Mouse (Mus musculus): ENCODE results near the gene Cryab.

Cryab gene

GRCm38 (mm10) chr9:50742744-50743143 is 8.4 kb upstream of the Cryab start:
- no peak for DNase-seq (ENCODE audit: low spot score in 2 of 2)

DNA sequence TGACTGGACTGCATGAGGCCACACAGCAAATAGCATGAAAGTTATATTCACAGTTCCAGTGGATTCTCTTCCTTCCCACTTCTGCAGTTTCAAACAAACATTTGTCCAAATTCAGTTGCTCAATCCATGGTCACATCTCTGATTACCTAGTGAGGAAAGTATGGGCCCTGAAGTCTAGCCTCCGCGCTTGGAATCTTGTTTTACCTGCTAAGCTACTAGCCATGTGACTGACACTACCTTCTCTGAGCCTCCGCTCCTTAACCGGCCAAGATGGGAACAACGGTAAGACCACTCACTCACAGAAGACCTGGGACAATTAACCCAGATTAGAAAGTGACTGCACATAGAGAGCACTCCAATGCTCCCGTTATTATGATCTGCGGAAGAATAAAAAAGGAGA is 5.3 kb upstream of the Cryab start:
- DNase-seq (ENCODE audit: low spot score in 2 of 2), result no peak

DNA sequence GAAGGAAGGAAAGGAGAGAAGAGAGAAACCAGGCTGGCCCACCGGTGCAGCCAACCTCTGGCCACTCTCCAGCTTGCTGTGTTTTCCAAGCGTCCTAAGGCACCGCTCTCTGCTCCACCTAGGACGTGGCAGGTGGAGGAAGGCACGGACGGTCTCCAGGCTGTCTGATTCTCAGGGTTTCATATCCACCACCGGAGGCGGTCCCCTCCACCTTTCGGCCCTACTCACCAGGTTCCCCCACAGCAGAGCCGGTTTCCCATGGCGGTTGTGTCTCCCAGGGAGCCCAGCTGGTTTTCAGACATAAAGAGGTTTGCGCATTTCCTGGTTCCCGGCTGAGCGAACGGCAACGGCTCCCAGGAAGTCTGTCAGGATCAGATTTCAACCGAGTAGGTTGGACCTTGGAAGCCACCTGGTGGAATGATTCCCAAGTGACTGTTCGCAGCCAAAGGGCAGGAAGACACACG is 4.9 kb upstream of the Cryab start, which contains the start of gene 2310030G06Rik:
Gene 2310030G06Rik (minus strand): TSS at position 323 of the 464 bp plus-strand sequence.
- DNase-seq (ENCODE audit: low spot score in 2 of 2), result no peak

- DNase-seq (ENCODE audit: low spot score in 2 of 2), result no peak
Observed at GRCm38 (mm10) chr9:50750706-50751105, 419 bp upstream of the Cryab start.

DNA sequence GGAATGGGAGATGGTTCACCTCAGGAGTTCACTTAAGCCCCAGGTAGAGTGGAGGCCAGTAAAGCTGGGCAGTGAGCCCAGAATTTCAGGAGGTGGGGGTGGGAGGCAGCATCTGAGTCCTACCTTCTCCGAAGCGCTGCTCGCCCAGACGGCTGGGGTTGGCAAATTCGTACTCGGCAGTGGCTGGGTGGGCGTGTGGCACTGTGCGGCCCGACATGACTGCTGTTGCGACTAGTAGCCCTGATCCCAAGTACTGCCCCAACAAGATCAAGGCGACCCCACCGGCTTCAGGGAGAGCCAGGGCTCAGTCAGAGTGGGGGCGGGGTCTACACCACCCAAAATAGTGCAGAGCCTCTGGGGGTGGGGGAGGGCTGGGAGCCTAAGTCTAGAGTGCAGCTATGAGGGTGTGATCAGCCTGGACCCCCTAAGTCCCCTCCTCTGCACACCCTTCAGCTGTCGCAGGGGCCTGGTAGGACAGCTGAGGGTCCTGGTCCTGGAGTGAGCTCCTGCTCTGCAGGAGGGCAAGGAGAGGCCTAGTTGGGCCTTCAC is 1.0 kb downstream of the Cryab start, which contains the start of gene Hspb2:
Gene Hspb2 (minus strand): TSS at position 301 of the 549 bp plus-strand sequence.
- no peak for DNase-seq (ENCODE audit: low spot score in 2 of 2)

GRCm38 (mm10) chr9:50752784-50753615 is 1.9 kb downstream of the Cryab start:
- no peak for DNase-seq (ENCODE audit: low spot score in 2 of 2)

DNA sequence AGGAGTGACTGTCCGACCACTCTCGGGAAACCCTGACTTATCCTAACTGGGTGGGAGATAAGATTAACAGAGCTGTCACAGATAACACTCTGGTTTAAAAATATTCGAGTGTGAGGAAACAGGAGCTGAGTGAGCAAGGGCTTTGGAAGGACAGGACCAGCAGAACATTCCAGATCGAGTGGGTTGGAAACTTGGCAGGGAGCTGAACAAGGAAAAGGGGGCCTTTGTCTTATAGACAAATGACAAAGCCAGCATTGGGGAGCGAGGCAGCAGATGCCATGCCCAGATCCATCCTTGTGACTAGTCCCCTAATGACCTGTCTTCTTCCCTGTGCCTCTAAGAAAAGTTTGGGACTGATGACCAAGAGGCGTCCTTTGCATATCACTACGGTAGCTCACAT is 2.8 kb downstream of the Cryab start:
- DNase-seq (ENCODE audit: low spot score in 2 of 2), result no peak

DNA sequence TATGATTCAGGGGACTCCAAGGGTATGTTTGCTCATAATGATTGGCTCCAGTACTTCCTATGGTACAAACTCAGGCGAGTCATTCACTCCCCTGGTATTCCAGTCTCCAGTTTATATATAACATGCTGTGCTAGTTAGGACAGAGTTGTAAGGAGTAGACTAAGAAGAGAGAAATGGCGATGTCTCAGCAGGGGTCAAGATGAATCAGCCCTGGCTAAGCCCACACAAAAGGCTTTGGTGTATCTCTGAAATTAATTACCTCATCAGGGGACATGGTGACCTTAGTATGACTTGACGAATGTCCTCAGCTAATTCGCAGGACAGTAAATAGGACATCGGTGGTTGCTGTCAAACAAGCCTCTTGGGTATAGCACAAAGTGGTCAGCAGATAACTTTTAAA is 5.6 kb downstream of the Cryab start:
- DNase-seq (ENCODE audit: low spot score in 2 of 2), result no peak

- no peak for DNase-seq (ENCODE audit: low spot score in 2 of 2)
Observed at GRCm38 (mm10) chr9:50761520-50762243, 10.6 kb downstream of the Cryab start.

DNA sequence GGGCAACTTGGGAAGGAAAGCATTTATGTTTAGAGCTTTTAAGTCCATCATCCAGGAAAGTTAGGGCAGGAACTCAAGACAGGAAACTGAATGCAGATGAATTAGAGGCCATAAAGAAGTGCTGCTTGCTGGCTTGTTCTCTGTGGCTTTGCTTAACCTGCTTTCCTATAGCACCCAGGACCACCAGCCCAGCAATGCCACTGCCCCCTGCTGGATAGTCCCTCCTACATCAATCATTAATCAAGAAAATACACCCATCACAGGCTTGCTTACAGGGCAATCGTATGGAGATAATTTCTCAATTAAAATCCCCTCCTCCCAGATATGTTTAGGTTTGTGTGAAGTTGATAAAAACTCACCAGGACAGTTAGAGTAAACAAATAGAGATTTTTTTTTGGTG is 12.2 kb downstream of the Cryab start:
- no peak for DNase-seq (ENCODE audit: low spot score in 2 of 2)

DNA sequence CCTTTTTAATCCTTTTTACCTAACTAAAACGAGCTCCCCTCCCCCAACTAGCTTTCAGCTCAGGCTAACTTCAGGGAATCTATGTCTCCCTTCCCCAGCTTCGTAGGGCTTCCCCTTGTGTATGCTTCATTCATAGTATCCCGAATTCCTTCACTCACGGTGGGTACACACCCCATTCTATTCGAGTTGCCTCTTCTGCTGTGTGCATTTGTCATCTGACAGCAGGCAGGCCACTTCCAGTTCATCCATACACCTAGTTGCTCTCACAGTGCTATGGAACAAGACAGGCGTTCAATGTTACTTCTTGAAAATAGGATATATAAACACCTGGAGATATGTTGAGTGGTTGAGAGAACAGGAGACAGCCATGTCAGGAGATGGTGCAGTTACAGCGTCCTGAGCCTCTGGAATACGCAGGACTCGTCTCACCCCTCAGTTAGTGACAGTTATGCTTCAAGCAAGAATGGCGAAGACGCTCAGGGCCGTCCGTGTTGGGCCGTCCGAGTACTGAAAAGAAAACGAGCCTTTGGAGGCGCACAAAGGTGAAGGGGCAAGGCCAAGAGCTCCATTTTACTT is 16.5 kb downstream of the Cryab start:
- DNase-seq (ENCODE audit: low spot score in 2 of 2), result no peak

DNA sequence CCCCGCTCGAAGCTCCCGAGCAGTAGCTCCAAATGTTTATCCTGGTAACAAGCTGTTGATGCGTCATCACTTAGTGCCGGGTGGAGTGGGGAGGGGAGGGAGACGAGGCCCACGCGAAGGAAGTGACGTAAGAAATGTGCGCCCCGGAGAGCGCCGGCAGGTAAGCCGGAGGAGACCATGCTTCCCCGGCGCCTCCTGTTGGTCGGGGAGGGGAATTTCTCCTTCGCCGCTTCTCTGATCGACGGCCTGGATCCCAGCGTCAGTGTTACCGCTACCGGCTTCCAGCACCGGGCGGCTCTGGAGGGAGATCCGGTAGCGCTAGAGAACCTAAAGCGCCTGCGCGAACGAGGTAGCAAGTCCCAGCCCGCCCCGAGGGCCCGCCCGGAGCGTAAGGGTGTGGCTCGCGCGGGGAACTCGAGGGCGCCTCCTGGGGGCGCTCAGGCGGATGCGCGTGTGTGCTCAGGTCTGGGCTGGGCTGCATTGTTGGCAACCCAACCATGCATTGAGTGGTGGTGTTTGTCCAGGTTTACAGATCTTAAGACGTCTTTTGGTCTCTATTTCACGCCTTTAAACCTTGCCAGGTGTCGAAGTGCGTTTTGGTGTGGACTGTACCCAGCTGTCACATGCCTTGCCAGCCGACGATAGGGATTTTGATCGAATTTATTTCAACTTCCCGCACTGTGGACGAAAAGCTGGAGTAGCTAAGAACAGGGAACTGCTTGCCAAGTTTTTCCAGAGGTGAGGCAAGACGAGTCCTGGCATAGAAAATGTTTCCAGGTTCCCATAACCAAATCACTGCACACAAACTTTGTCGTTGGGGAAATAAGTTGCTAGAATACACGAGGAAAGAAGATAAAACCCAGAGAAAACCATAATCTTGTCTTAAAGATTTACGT is 17.2 kb downstream of the Cryab start, which contains the start of gene Fdxacb1:
Gene Fdxacb1 (plus strand): TSS at position 130 of the 896 bp plus-strand sequence.
- peak; percentile 93 to 97 for DNase-seq (ENCODE audit: low spot score in 2 of 2)

GRCm38 (mm10) chr9:50770011-50770410 is 18.9 kb downstream of the Cryab start:
- no peak for DNase-seq (ENCODE audit: low spot score in 2 of 2)

GRCm38 (mm10) chr9:50774026-50774462 is 22.9 kb downstream of the Cryab start:
- no peak for DNase-seq (ENCODE audit: low spot score in 2 of 2)

DNA sequence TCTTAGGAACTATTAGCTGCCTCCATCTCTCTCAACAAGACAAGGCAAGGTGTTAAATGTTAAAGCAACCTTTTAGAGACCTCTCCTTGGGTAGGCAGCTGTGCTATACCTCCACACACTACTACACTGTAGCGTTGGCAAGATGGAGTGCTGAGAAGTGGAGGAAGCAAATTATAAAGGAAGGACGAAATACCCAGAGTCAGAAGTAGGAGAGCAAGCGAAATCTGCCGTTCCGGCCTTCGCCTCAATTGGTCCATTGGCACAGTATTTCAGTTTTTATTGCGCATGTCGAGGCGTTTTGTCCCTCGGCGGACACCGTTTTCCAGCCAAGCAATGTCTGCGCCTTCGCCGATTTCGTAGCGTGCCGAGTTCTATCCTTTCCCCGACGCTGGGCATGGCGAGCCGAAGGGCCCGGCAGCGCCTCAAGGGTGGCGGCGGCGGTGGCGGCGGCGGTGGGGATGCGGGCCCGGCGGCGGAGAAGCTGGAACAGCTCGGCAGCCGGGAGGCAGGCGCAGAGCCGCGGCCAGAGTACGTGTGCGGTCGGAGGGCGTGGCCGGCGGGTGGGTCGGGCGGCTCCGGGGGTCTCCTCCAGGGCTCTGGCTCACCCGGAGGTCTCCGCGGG is 24.0 kb downstream of the Cryab start, which contains the start of the genes Alg9 and 1110032A03Rik:
Gene Alg9 (plus strand): TSS at position 29 of the 622 bp plus-strand sequence.
Gene 1110032A03Rik (minus strand): TSS at position 530 of the 622 bp plus-strand sequence.
- peak; percentile 85 to 86 for DNase-seq (ENCODE audit: low spot score in 2 of 2)

DNA sequence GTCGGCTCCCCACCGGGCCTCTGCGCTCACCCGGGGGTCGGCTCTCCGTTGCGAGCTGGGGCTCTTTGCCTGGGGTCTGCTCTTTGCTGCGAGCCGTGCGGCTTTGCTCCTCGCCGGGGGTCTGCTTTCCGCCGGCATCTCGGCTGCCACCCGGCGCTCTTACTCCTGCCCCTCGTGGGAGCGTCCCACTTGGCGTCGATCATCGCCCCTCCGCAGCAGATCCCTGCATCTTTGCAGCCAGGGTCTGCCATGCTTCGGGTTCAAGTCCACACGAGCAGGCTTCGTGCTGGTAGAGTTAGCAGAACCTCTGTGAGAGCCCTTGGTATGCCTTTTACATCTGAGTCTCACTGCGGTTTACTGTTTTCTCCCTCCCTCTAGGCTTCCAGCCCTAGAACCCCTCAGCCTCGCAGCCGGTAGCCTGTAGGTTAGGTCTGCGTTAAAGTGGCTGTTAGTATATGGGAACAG is 24.6 kb downstream of the Cryab start:
- DNase-seq (ENCODE audit: low spot score in 2 of 2), result peak in 1 of 2 experiments; percentile 11

GRCm38 (mm10) chr9:50776162-50776760 is 25.1 kb downstream of the Cryab start:
- DNase-seq (ENCODE audit: low spot score in 2 of 2), result no peak

GRCm38 (mm10) chr9:50782155-50782554 is 31.0 kb downstream of the Cryab start:
- peak in 1 of 2 experiments; percentile 58 for DNase-seq (ENCODE audit: low spot score in 2 of 2)

- no peak for DNase-seq (ENCODE audit: low spot score in 2 of 2)
Observed at GRCm38 (mm10) chr9:50795266-50795665, 44.1 kb downstream of the Cryab start.

- DNase-seq (ENCODE audit: low spot score in 2 of 2), result no peak
Observed at GRCm38 (mm10) chr9:50796776-50797175, 45.7 kb downstream of the Cryab start.
